9 mouse cellular contexts compared by ENCODE assay signal in the genomic region with DNA sequence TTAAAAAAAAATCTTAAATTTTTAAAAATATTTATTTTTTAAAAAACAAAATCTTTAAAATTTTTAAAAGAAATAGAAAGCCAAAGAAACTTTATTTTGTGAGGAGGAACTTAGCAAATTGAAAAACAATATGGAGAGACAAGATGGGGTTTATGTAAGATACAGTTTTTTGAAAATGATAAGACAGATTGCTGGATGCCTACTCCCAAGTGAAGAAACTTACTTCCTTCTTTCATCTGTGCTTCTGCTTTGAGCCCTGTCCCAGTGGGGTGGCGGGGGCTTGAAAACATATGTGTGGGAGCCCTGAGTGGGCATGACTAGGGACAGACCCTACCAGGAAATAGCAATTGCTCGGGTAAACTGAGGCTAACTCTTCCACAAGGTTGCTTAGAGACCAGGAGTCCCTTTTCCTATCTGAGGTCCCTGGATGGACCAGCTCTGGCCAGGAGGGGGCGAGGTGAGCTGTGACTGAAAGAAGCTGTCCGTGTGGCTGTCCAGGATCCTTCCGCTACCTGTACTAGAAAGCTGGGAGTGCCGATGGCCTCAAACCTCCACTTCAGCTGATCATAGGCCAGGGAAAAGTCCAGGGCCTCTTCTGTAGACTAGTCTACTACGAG. TPM values are rescaled to one million over a fixed set of nuclear protein-coding genes. Genes with fewer than 3 reads are reported as not detected.
DNase-seq lines count a peak whose midpoint lies in the region; ATAC-seq and TF ChIP-seq lines count a peak whose summit lies in the region.
"Had no signal": no experiment of that assay in that cellular context is flagged by ENCODE, and none has a peak within 500 bp of the region (broad histone marks: within the 10 kb centered on the region; RNA-seq: fewer than 3 reads in every experiment).

No protein-coding gene starts in this region.

- no peaks in the 10 kb centered on the region for H3K27me3 ChIP-seq in embryonic facial prominence, embryonic 11.5 days (ENCODE audit: control insufficient read depth, insufficient read depth, low read length)
- no peaks in the 10 kb centered on the region for H3K27me3 ChIP-seq in intestine, embryonic 15.5 days (replicated peaks)
- 0 out of 2 replicates have a peak, but pooled peaks cover 2% of the 10 kb centered on the region for H3K27me3 ChIP-seq in liver, postnatal 0 days (ENCODE audit: insufficient read depth, low read length)
- H3K27me3 ChIP-seq: neural tube, embryonic 13.5 days had no signal

- no peak for ATAC-seq in embryonic facial prominence, embryonic 11.5 days (replicated peaks; ENCODE audit: insufficient number of reproducible peaks, low FRiP score, low TSS enrichment, low read depth)
- ATAC-seq in intestine, embryonic 15.5 days: no peak
- ATAC-seq in liver, postnatal 0 days: no peak

- WGBS in embryonic facial prominence, embryonic 11.5 days: 12% methylated on average over 7 of the region's 7 CpGs
- 13% methylated on average over 7 of the region's 7 CpGs for WGBS in intestine, embryonic 15.5 days
- 9% methylated on average over 7 of the region's 7 CpGs for WGBS in liver, postnatal 0 days (ENCODE audit: insufficient replicate concordance)

- peak; percentile 87 for TF ChIP-seq CTCF in liver, postnatal 0 days (IDR thresholded peaks at IDR 0.05; ENCODE audit: low read depth)

- H3K27ac ChIP-seq in embryonic facial prominence, embryonic 11.5 days (replicated peaks; ENCODE audit: low read depth, low read length): no peak overlapping the region
- no peak overlapping the region for H3K27ac ChIP-seq in intestine, embryonic 15.5 days
- no peak overlapping the region for H3K27ac ChIP-seq in liver, postnatal 0 days (ENCODE audit: low read depth)
- H3K27ac ChIP-seq: neural tube, embryonic 13.5 days had no signal

- peaks cover 6% of the 10 kb centered on the region for H3K4me1 ChIP-seq in embryonic facial prominence, embryonic 11.5 days (ENCODE audit: control insufficient read depth, insufficient read depth, low read length)
- H3K4me1 ChIP-seq in intestine, embryonic 15.5 days (replicated peaks): peaks cover 22% of the 10 kb centered on the region
- peaks cover 26% of the 10 kb centered on the region for H3K4me1 ChIP-seq in liver, postnatal 0 days (ENCODE audit: insufficient read depth)

- no peak overlapping the region for H3K9ac ChIP-seq in embryonic facial prominence, embryonic 11.5 days (replicated peaks; ENCODE audit: low read length)
- no peak overlapping the region for H3K9ac ChIP-seq in intestine, embryonic 15.5 days
- no peak overlapping the region for H3K9ac ChIP-seq in liver, postnatal 0 days (replicated peaks)
- H3K9ac ChIP-seq: neural tube, embryonic 13.5 days had no signal

- peak; percentile 69 for DNase-seq in ovary, postnatal 36 days (ENCODE audit: low spot score)
- no peak for DNase-seq in ovary, postnatal 10 days (ENCODE audit: low spot score)
- DNase-seq in adrenal gland, adult 18-20 months (ENCODE audit: low spot score in 2 of 2): peak; percentile 58 to 69
- peak; percentile 74 for DNase-seq in embryonic facial prominence, embryonic 11.5 days (ENCODE audit: low spot score)
- DNase-seq in liver, postnatal 0 days: peak; percentile 82
- DNase-seq in right cerebral cortex, adult 2 months (ENCODE audit: low spot score in 2 of 2): peak; percentile 64 to 68
- DNase-seq in frontal cortex, postnatal 10 days (ENCODE audit: low spot score in 2 of 2): no peak

- H3K36me3 ChIP-seq in embryonic facial prominence, embryonic 11.5 days (replicated peaks; ENCODE audit: control insufficient read depth, insufficient read depth, low read depth, low read length): no peaks in the 10 kb centered on the region
- H3K36me3 ChIP-seq in intestine, embryonic 15.5 days: no peaks in the 10 kb centered on the region
- H3K36me3 ChIP-seq in liver, postnatal 0 days (replicated peaks; ENCODE audit: insufficient read depth, low read length): no peaks in the 10 kb centered on the region
- H3K36me3 ChIP-seq: neural tube, embryonic 13.5 days had no signal

- no peak overlapping the region for H3K4me3 ChIP-seq in embryonic facial prominence, embryonic 11.5 days (ENCODE audit: low read depth, low read length)
- no peak overlapping the region for H3K4me3 ChIP-seq in intestine, embryonic 15.5 days (replicated peaks)
- H3K4me3 ChIP-seq in liver, postnatal 0 days (ENCODE audit: low read depth, low read length): no peak overlapping the region
- H3K4me3 ChIP-seq: neural tube, embryonic 13.5 days had no signal

- no peaks in the 10 kb centered on the region for H3K9me3 ChIP-seq in embryonic facial prominence, embryonic 11.5 days (replicated peaks; ENCODE audit: control insufficient read depth, low read length)
- H3K9me3 ChIP-seq in intestine, embryonic 15.5 days: no peaks in the 10 kb centered on the region
- H3K9me3 ChIP-seq in liver, postnatal 0 days (ENCODE audit: low read length): no peaks in the 10 kb centered on the region
- H3K9me3 ChIP-seq: neural tube, embryonic 13.5 days had no signal

- no peak overlapping the region for H3K4me2 ChIP-seq in embryonic facial prominence, embryonic 11.5 days (ENCODE audit: low read depth, low read length)
- H3K4me2 ChIP-seq in intestine, embryonic 15.5 days (replicated peaks): peak overlapping the region; percentile 19; the same call in 1 of the 2 replicates
- H3K4me2 ChIP-seq in liver, postnatal 0 days (ENCODE audit: low read depth, low read length): no peak overlapping the region
- H3K4me2 ChIP-seq: neural tube, embryonic 13.5 days had no signal

- no peak for TF ChIP-seq EP300 in liver, postnatal 0 days (IDR thresholded peaks at IDR 0.05; ENCODE audit: low read depth)

RNA-seq across cellular contexts. Expression of a gene that starts 2.2 kb away (rescaled TPM):
- 100 to 1,000 TPM; 407 to 488 TPM for total RNA-seq in adrenal gland, adult 18-20 months (2021)
- polyA plus RNA-seq in embryonic facial prominence, embryonic 11.5 days (2014; fragmentation: Nextera tagmentation; extraction: Ambion mirVana): 626 and 650 TPM in 2 replicates
- polyA plus RNA-seq in intestine, embryonic 15.5 days (2015; fragmentation: Nextera tagmentation; extraction: Ambion mirVana): 688 and 694 TPM in 2 replicates
- 244 and 254 TPM in 2 replicates for polyA plus RNA-seq in liver, postnatal 0 days (2015; fragmentation: Nextera tagmentation; extraction: Ambion mirVana)

RNA-seq across cellular contexts. Expression of a gene that starts 22.1 kb away (rescaled TPM):
- 10 to 100 TPM; 20.4 to 27.1 TPM for total RNA-seq in adrenal gland, adult 18-20 months (2021)
- polyA plus RNA-seq in embryonic facial prominence, embryonic 11.5 days (2014; fragmentation: Nextera tagmentation; extraction: Ambion mirVana): 35.7 and 36.8 TPM in 2 replicates
- 29.1 and 30.2 TPM in 2 replicates for polyA plus RNA-seq in intestine, embryonic 15.5 days (2015; fragmentation: Nextera tagmentation; extraction: Ambion mirVana)
- 14.8 and 16.2 TPM in 2 replicates for polyA plus RNA-seq in liver, postnatal 0 days (2015; fragmentation: Nextera tagmentation; extraction: Ambion mirVana)

RNA-seq across cellular contexts. Expression of a gene that starts 28.0 kb away (rescaled TPM):
- total RNA-seq in adrenal gland, adult 18-20 months (2021): 10 to 100 TPM; 50.6 to 58.9 TPM
- polyA plus RNA-seq in embryonic facial prominence, embryonic 11.5 days (2014; fragmentation: Nextera tagmentation; extraction: Ambion mirVana): 89.8 and 95.2 TPM in 2 replicates
- 101 and 103 TPM in 2 replicates for polyA plus RNA-seq in intestine, embryonic 15.5 days (2015; fragmentation: Nextera tagmentation; extraction: Ambion mirVana)
- polyA plus RNA-seq in liver, postnatal 0 days (2015; fragmentation: Nextera tagmentation; extraction: Ambion mirVana): 64.2 and 65.2 TPM in 2 replicates

RNA-seq across cellular contexts. Expression of a gene that starts 38.2 kb away (rescaled TPM):
- 10 to 100 TPM; 57.3 to 71.5 TPM for total RNA-seq in adrenal gland, adult 18-20 months (2021)
- polyA plus RNA-seq in embryonic facial prominence, embryonic 11.5 days (2014; fragmentation: Nextera tagmentation; extraction: Ambion mirVana): 121 and 139 TPM in 2 replicates
- polyA plus RNA-seq in intestine, embryonic 15.5 days (2015; fragmentation: Nextera tagmentation; extraction: Ambion mirVana): 109 and 126 TPM in 2 replicates
- polyA plus RNA-seq in liver, postnatal 0 days (2015; fragmentation: Nextera tagmentation; extraction: Ambion mirVana): 59.5 and 64.4 TPM in 2 replicates

RNA-seq across cellular contexts. Expression of a gene that starts 47.2 kb away (rescaled TPM):
- total RNA-seq in adrenal gland, adult 18-20 months (2021): under 1 TPM; 0.48 to 0.60 TPM
- 0.15 TPM in 1 of 2 replicates, not detected in the other for polyA plus RNA-seq in embryonic facial prominence, embryonic 11.5 days (2014; fragmentation: Nextera tagmentation; extraction: Ambion mirVana)
- polyA plus RNA-seq in intestine, embryonic 15.5 days (2015; fragmentation: Nextera tagmentation; extraction: Ambion mirVana): 1.1 and 1.3 TPM in 2 replicates
- 0.29 and 0.37 TPM in 2 replicates for polyA plus RNA-seq in liver, postnatal 0 days (2015; fragmentation: Nextera tagmentation; extraction: Ambion mirVana)

Comparison
In these comparisons a context has a peak if more than half of its experiments do, and no peak if none do; other contexts are left out.
1. DNase-seq: peak in ovary, postnatal 36 days (single experiment), adrenal gland, adult 18-20 months (2 of 2), embryonic facial prominence, embryonic 11.5 days (single experiment), liver, postnatal 0 days (single experiment) and right cerebral cortex, adult 2 months (2 of 2); none in ovary, postnatal 10 days (single experiment) and frontal cortex, postnatal 10 days (0 of 2).